In the genomic region with DNA sequence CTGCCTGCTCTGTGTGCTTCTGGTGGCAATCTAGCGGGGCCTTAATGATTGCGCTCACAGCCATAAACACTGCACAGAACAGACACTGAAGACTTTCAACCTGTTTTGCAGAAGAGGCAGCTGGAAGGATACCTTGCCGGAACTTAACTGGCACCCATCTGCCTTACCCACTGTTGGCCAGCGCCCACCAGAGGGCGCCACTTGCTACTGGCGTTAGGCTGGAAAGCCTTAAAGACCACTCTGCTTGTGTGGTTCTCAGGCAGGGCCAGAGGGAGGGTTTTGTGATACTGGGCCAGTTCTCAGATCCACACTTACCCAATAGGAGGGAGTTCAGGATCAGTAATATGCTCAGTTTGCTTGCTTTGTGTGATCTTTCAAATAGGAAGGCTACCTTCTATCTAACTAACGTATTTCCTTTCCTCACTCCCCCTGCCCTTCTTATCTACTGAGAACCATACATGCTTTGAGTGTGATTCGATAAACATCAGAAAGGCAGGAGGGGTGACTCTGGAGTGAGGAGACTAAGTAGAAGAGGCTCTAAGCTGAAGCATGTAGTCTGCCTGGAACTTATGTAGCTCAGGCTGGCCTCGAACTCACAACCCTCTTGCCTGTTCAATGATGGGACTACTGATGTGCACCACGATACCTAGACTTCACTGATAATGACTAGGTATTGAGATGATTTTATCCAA, we compare ENCODE assay signal across 9 mouse cellular contexts.
DNase-seq lines count a peak whose midpoint lies in the region; ATAC-seq and TF ChIP-seq lines count a peak whose summit lies in the region.
"Had no signal": no experiment of that assay in that cellular context is flagged by ENCODE, and none has a peak within 500 bp of the region (broad histone marks: within the 10 kb centered on the region; RNA-seq: fewer than 3 reads in every experiment).

No protein-coding gene starts in this region.

- H3K9me3 ChIP-seq in hindbrain, embryonic 12.5 days (replicated peaks): no peaks in the 10 kb centered on the region
- no peaks in the 10 kb centered on the region for H3K9me3 ChIP-seq in liver, embryonic 11.5 days (ENCODE audit: control insufficient read depth, low read length)
- H3K9me3 ChIP-seq: neural tube, embryonic 13.5 days had no signal

- H3K9ac ChIP-seq in hindbrain, embryonic 12.5 days: no peak overlapping the region
- H3K9ac ChIP-seq in liver, embryonic 11.5 days (ENCODE audit: low read depth, low read length): no peak overlapping the region

- no peak for TF ChIP-seq POLR2A in bone marrow, adult 2 months (IDR thresholded peaks at IDR 0.05; ENCODE audit: borderline replicate concordance, control insufficient read depth, low read depth, low read length)
- TF ChIP-seq POLR2A in embryonic fibroblast, embryonic 13.5 days (IDR thresholded peaks at IDR 0.05; ENCODE audit: low read depth, low read length): no peak

- H3K27me3 ChIP-seq in hindbrain, embryonic 12.5 days: peaks cover 32% of the 10 kb centered on the region
- no peaks in the 10 kb centered on the region for H3K27me3 ChIP-seq in liver, embryonic 11.5 days (replicated peaks; ENCODE audit: control insufficient read depth, insufficient read depth, low read length)

- WGBS in bone marrow, adult 2 months: 44% methylated on average over 10 of the region's 10 CpGs
- WGBS in hindbrain, embryonic 12.5 days: 61% methylated on average over 10 of the region's 10 CpGs
- 48% methylated on average over 10 of the region's 10 CpGs for WGBS in liver, embryonic 11.5 days

- peak; percentile 29; the same call in 1 of the 2 replicates for ATAC-seq in hindbrain, embryonic 12.5 days (ENCODE audit: low FRiP score)
- ATAC-seq in liver, embryonic 11.5 days (replicated peaks; ENCODE audit: low FRiP score): peak; percentile 67

- no peak overlapping the region for H3K4me3 ChIP-seq in bone marrow, adult 2 months (replicated peaks; ENCODE audit: control insufficient read depth, low read depth, low read length)
- H3K4me3 ChIP-seq in embryonic fibroblast, embryonic 13.5 days (ENCODE audit: insufficient read depth, low read length): no peak overlapping the region
- no peak overlapping the region for H3K4me3 ChIP-seq in hindbrain, embryonic 12.5 days
- H3K4me3 ChIP-seq in liver, embryonic 11.5 days (ENCODE audit: low read depth, low read length): no peak overlapping the region
- H3K4me3 ChIP-seq: neural tube, embryonic 13.5 days had no signal

- no peak overlapping the region for H3K27ac ChIP-seq in bone marrow, adult 2 months (ENCODE audit: control insufficient read depth, insufficient read depth, low read depth, low read length, poor library complexity)
- no peak overlapping the region for H3K27ac ChIP-seq in embryonic fibroblast, embryonic 13.5 days (ENCODE audit: insufficient read depth, low read length)
- H3K27ac ChIP-seq in hindbrain, embryonic 12.5 days: no peak overlapping the region
- no peak overlapping the region for H3K27ac ChIP-seq in liver, embryonic 11.5 days (ENCODE audit: low read depth, low read length)

- TF ChIP-seq CTCF in bone marrow, adult 2 months (IDR thresholded peaks at IDR 0.05; ENCODE audit: control insufficient read depth, insufficient read depth, low read length): peak; percentile 92
- peak; percentile 82 for TF ChIP-seq CTCF in embryonic fibroblast, embryonic 13.5 days (IDR thresholded peaks at IDR 0.05; ENCODE audit: borderline replicate concordance, insufficient read depth, low read length)

- H3K36me3 ChIP-seq in hindbrain, embryonic 12.5 days: no peaks in the 10 kb centered on the region
- no peaks in the 10 kb centered on the region for H3K36me3 ChIP-seq in liver, embryonic 11.5 days (ENCODE audit: control insufficient read depth, insufficient read depth, low read length)
- H3K36me3 ChIP-seq: neural tube, embryonic 13.5 days had no signal

- peaks cover 1% of the 10 kb centered on the region for H3K4me1 ChIP-seq in bone marrow, adult 2 months (ENCODE audit: control insufficient read depth, insufficient read depth, low read length)
- no peaks in the 10 kb centered on the region for H3K4me1 ChIP-seq in embryonic fibroblast, embryonic 13.5 days (ENCODE audit: control insufficient read depth, insufficient read depth, low read length)
- peaks cover 10% of the 10 kb centered on the region; the same call in 1 of the 2 replicates for H3K4me1 ChIP-seq in hindbrain, embryonic 12.5 days
- H3K4me1 ChIP-seq in liver, embryonic 11.5 days (replicated peaks; ENCODE audit: control insufficient read depth, insufficient read depth, low read length): peaks cover 25% of the 10 kb centered on the region

- H3K4me2 ChIP-seq in hindbrain, embryonic 12.5 days (replicated peaks): no peak overlapping the region
- 0 out of 2 replicates have a peak overlapping the region, but pooled peaks have one; percentile 3 for H3K4me2 ChIP-seq in liver, embryonic 11.5 days
- H3K4me2 ChIP-seq: neural tube, embryonic 13.5 days had no signal

- DNase-seq in ovary, postnatal 36 days (ENCODE audit: low spot score): peak; percentile 62
- no peak for DNase-seq in ovary, adult 18-20 months (ENCODE audit: low spot score)
- peak; percentile 77 for DNase-seq in liver, embryonic 11.5 days (ENCODE audit: low spot score)
- DNase-seq in retina, adult 2 months (ENCODE audit: low read depth, low spot score): peak; percentile 51
- peak; percentile 94 for DNase-seq in thymus, postnatal 4 days
